Mouse (Mus musculus): ENCODE measurements at regions not wholly inside any gene's neighbourhood (a gene's known extent, or its start where the extent isn't known, plus 50 kb on each side); places are given as distances from the start of the nearest gene placed in this dataset.

- no peak for ATAC-seq (ENCODE audit: low TSS enrichment)
Observed at GRCm38 (mm10) chr5:44416844-44417589, 190.6 kb upstream of the Tapt1 start.

- ATAC-seq (ENCODE audit: low TSS enrichment): peak; percentile 99
Observed at GRCm38 (mm10) chr5:44414441-44414840, 188.0 kb upstream of the Tapt1 start.

GRCm38 (mm10) chr5:44403300-44403699 is 176.9 kb upstream of the Tapt1 start:
- ATAC-seq (ENCODE audit: low TSS enrichment): no peak

- ATAC-seq (ENCODE audit: low TSS enrichment): no peak
Observed at GRCm38 (mm10) chr5:44400573-44401332, 174.3 kb upstream of the Tapt1 start.

- peak; percentile 67 for ATAC-seq (ENCODE audit: low TSS enrichment)
Observed at GRCm38 (mm10) chr5:44387237-44387810, 160.9 kb upstream of the Tapt1 start.

- no peak for ATAC-seq (ENCODE audit: low TSS enrichment)
Observed at GRCm38 (mm10) chr5:44386176-44386575, 159.8 kb upstream of the Tapt1 start.

- ATAC-seq (ENCODE audit: low TSS enrichment): no peak
Observed at GRCm38 (mm10) chr5:44383049-44383448, 156.6 kb upstream of the Tapt1 start.

- 0 out of 2 replicates have a peak, but pooled peaks have one; percentile 38 for ATAC-seq (ENCODE audit: low TSS enrichment)
Observed at GRCm38 (mm10) chr5:44370006-44370405, 143.6 kb upstream of the Tapt1 start.

GRCm38 (mm10) chr5:44352324-44352723 is 125.9 kb upstream of the Tapt1 start:
- ATAC-seq (ENCODE audit: low TSS enrichment): no peak

GRCm38 (mm10) chr5:44341457-44342014 is 115.1 kb upstream of the Tapt1 start:
- no peak for ATAC-seq (ENCODE audit: low TSS enrichment)

GRCm38 (mm10) chr5:44338662-44339061 is 112.2 kb upstream of the Tapt1 start:
- no peak for ATAC-seq (ENCODE audit: low TSS enrichment)

- ATAC-seq (ENCODE audit: low TSS enrichment): no peak
Observed at GRCm38 (mm10) chr5:44335756-44336155, 109.3 kb upstream of the Tapt1 start.

- ATAC-seq (ENCODE audit: low TSS enrichment): no peak
Observed at GRCm38 (mm10) chr5:44319626-44320025, 93.2 kb upstream of the Tapt1 start.

GRCm38 (mm10) chr5:44306769-44307557 is 80.5 kb upstream of the Tapt1 start:
- no peak for ATAC-seq (ENCODE audit: low TSS enrichment)

- ATAC-seq (ENCODE audit: low TSS enrichment): peak; percentile 88
Observed at GRCm38 (mm10) chr5:44303886-44304855, 77.7 kb upstream of the Tapt1 start.

GRCm38 (mm10) chr5:44284384-44284783 is 58.0 kb upstream of the Tapt1 start:
- peak; percentile 96 for ATAC-seq (ENCODE audit: low TSS enrichment)

All from frontal cortex, adult (tissue).